Mouse (Mus musculus): ENCODE measurements at regions not wholly inside any gene's neighbourhood (a gene's known extent, or its start where the extent isn't known, plus 50 kb on each side); places are given as distances from the start of the nearest gene placed in this dataset.

GRCm38 (mm10) chr13:57091886-57092285 is 196.1 kb upstream of the Trpc7 start:
- no peak overlapping the region for H3K4me3 ChIP-seq (ENCODE audit: insufficient read depth, low read length)
- TF ChIP-seq POLR2A (IDR thresholded peaks at IDR 0.05; ENCODE audit: extremely low read depth, insufficient read depth, low read length) (no peak), CTCF (IDR thresholded peaks at IDR 0.05; ENCODE audit: extremely low read depth, insufficient read depth, low read length) (no peak)
- peaks cover 4% of the 10 kb centered on the region; the same call in 1 of the 2 replicates for H3K4me1 ChIP-seq (ENCODE audit: control insufficient read depth, insufficient read depth, low read length)
- no peak overlapping the region for H3K27ac ChIP-seq (ENCODE audit: insufficient read depth, low read length)

GRCm38 (mm10) chr13:57089381-57090075 is 193.7 kb upstream of the Trpc7 start:
- H3K4me3 ChIP-seq (ENCODE audit: insufficient read depth, low read length) = no peak overlapping the region
- H3K27ac ChIP-seq (ENCODE audit: insufficient read depth, low read length) = no peak overlapping the region
- peaks cover 4% of the 10 kb centered on the region; the same call in 1 of the 2 replicates for H3K4me1 ChIP-seq (ENCODE audit: control insufficient read depth, insufficient read depth, low read length)
- no peak for TF ChIP-seq CTCF (IDR thresholded peaks at IDR 0.05; ENCODE audit: extremely low read depth, insufficient read depth, low read length)
- TF ChIP-seq POLR2A (IDR thresholded peaks at IDR 0.05; ENCODE audit: extremely low read depth, insufficient read depth, low read length) = no peak

DNA sequence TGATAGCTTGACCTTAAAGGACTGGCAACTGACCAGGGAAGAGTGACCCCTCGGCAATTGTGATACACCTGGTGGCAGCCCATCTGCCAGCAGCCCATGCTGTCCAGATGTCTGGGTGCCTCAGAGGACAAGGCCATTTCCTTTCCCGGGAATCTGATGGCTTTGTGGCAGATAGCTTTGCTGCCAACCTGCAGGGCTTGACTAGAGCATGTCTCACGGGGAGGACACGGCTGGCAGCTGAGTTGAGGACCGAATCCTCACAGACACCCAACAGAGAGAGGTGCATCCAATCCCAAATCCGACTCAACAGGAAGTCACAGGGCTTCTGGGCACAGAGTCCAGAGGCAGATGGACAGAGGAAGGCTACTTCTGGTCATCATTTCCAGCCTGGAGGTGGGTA is 192.2 kb upstream of the Trpc7 start:
- no peak overlapping the region for H3K4me3 ChIP-seq (ENCODE audit: insufficient read depth, low read length)
- TF ChIP-seq CTCF (IDR thresholded peaks at IDR 0.05; ENCODE audit: extremely low read depth, insufficient read depth, low read length) (no peak), POLR2A (IDR thresholded peaks at IDR 0.05; ENCODE audit: extremely low read depth, insufficient read depth, low read length) (no peak)
- H3K4me1 ChIP-seq (ENCODE audit: control insufficient read depth, insufficient read depth, low read length) = peaks cover 4% of the 10 kb centered on the region; the same call in 1 of the 2 replicates
- H3K27ac ChIP-seq (ENCODE audit: insufficient read depth, low read length) = no peak overlapping the region

GRCm38 (mm10) chr13:57087398-57087797 is 191.6 kb upstream of the Trpc7 start:
- H3K4me3 ChIP-seq (ENCODE audit: insufficient read depth, low read length) = no peak overlapping the region
- peaks cover 4% of the 10 kb centered on the region; the same call in 1 of the 2 replicates for H3K4me1 ChIP-seq (ENCODE audit: control insufficient read depth, insufficient read depth, low read length)
- TF ChIP-seq CTCF (IDR thresholded peaks at IDR 0.05; ENCODE audit: extremely low read depth, insufficient read depth, low read length) (no peak), POLR2A (IDR thresholded peaks at IDR 0.05; ENCODE audit: extremely low read depth, insufficient read depth, low read length) (no peak)
- no peak overlapping the region for H3K27ac ChIP-seq (ENCODE audit: insufficient read depth, low read length)

GRCm38 (mm10) chr13:57083751-57084150 is 188.0 kb upstream of the Trpc7 start:
- Histone ChIP-seq H3K4me1 (ENCODE audit: control insufficient read depth, insufficient read depth, low read length) (no peaks in the 10 kb centered on the region), H3K4me3 (ENCODE audit: insufficient read depth, low read length) (no peak overlapping the region), H3K27ac (ENCODE audit: insufficient read depth, low read length) (no peak overlapping the region)
- no peak for TF ChIP-seq CTCF (IDR thresholded peaks at IDR 0.05; ENCODE audit: extremely low read depth, insufficient read depth, low read length)
- no peak for TF ChIP-seq POLR2A (IDR thresholded peaks at IDR 0.05; ENCODE audit: extremely low read depth, insufficient read depth, low read length)

GRCm38 (mm10) chr13:57070479-57070878 is 174.7 kb upstream of the Trpc7 start:
- Histone ChIP-seq H3K4me3 (ENCODE audit: insufficient read depth, low read length) (no peak overlapping the region), H3K4me1 (ENCODE audit: control insufficient read depth, insufficient read depth, low read length) (no peaks in the 10 kb centered on the region), H3K27ac (ENCODE audit: insufficient read depth, low read length) (no peak overlapping the region)
- no peak for TF ChIP-seq CTCF (IDR thresholded peaks at IDR 0.05; ENCODE audit: extremely low read depth, insufficient read depth, low read length)
- no peak for TF ChIP-seq POLR2A (IDR thresholded peaks at IDR 0.05; ENCODE audit: extremely low read depth, insufficient read depth, low read length)

GRCm38 (mm10) chr13:57061656-57062055 is 165.9 kb upstream of the Trpc7 start:
- peaks cover 1% of the 10 kb centered on the region; the same call in 1 of the 2 replicates for H3K4me1 ChIP-seq (ENCODE audit: control insufficient read depth, insufficient read depth, low read length)
- H3K27ac ChIP-seq (ENCODE audit: insufficient read depth, low read length) = no peak overlapping the region
- no peak for TF ChIP-seq POLR2A (IDR thresholded peaks at IDR 0.05; ENCODE audit: extremely low read depth, insufficient read depth, low read length)
- no peak for TF ChIP-seq CTCF (IDR thresholded peaks at IDR 0.05; ENCODE audit: extremely low read depth, insufficient read depth, low read length)
- H3K4me3 ChIP-seq (ENCODE audit: insufficient read depth, low read length) = no peak overlapping the region

DNA sequence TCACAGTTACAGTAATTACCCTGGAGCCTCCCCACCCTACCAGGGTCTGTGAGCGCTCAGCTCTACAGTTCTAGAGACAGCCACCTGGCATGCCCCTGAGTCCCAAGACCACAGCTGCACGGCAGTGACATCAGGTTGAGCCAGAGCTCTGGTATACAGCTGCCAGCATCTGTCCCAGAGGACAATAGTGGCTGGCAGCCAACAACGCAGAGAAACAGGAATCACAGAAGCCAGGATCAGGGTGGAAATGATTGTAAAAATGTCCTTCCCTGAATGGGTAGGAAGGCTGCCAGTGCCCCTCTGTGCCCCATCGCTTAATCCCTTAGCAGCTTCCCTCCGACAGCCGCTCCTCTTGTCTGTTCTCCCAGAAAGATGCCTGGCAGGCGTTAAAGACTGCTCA is 165.3 kb upstream of the Trpc7 start:
- TF ChIP-seq CTCF (IDR thresholded peaks at IDR 0.05; ENCODE audit: extremely low read depth, insufficient read depth, low read length) (no peak), POLR2A (IDR thresholded peaks at IDR 0.05; ENCODE audit: extremely low read depth, insufficient read depth, low read length) (no peak)
- Histone ChIP-seq H3K4me1 (ENCODE audit: control insufficient read depth, insufficient read depth, low read length) (peaks cover 4% of the 10 kb centered on the region; the same call in 1 of the 2 replicates), H3K4me3 (ENCODE audit: insufficient read depth, low read length) (no peak overlapping the region), H3K27ac (ENCODE audit: insufficient read depth, low read length) (no peak overlapping the region)

DNA sequence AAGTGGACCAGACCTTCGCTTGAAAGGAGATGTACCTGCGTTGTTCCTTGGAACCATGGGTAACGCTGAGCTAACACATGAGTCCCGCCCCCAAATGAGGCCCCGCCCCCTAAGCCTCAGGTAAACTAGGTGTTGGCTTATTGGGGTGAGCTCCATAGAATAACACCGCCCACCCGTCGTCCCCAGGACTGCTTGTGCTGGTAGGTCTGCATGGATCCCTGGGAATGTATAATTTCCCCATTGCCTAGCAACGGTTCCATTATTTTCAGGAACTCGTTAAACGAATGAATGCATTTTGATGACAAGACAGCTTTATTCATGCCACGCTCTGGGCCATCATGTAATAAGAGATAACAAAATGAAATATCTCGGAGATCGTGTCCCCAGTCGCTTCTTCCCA is 161.0 kb upstream of the Trpc7 start:
- peaks cover 5% of the 10 kb centered on the region; the same call in 1 of the 2 replicates for H3K4me1 ChIP-seq (ENCODE audit: control insufficient read depth, insufficient read depth, low read length)
- no peak overlapping the region for H3K4me3 ChIP-seq (ENCODE audit: insufficient read depth, low read length)
- TF ChIP-seq CTCF (IDR thresholded peaks at IDR 0.05; ENCODE audit: extremely low read depth, insufficient read depth, low read length) (no peak), POLR2A (IDR thresholded peaks at IDR 0.05; ENCODE audit: extremely low read depth, insufficient read depth, low read length) (no peak)
- no peak overlapping the region for H3K27ac ChIP-seq (ENCODE audit: insufficient read depth, low read length)

All from cortical plate, adult 2 months (tissue).